ENCODE assay signal across 8 mouse cellular contexts in genomic region chr1:86523776-86524618, GRCm38 (mm10). TPM values are rescaled to one million over a fixed set of nuclear protein-coding genes. Genes with fewer than 3 reads are reported as not detected.
A peak's percentile ranks its signal among the peaks of the same experiment; 100 is the strongest.
DNase-seq lines count a peak whose midpoint lies in the region; ATAC-seq and TF ChIP-seq lines count a peak whose summit lies in the region.

No protein-coding gene starts in this region.

- 84% methylated on average over 8 of the region's 8 CpGs for WGBS in heart, embryonic 16.5 days
- 82% methylated on average over 8 of the region's 8 CpGs for WGBS in heart, postnatal 0 days
- 84% methylated on average over 8 of the region's 8 CpGs for WGBS in midbrain, embryonic 10.5 days

- no peak for ATAC-seq in heart, embryonic 16.5 days (replicated peaks; ENCODE audit: extremely low read depth, insufficient read depth, low FRiP score)
- ATAC-seq in heart, postnatal 0 days (ENCODE audit: insufficient read depth, low read depth) = no peak

- no peaks in the 10 kb centered on the region for H3K9me3 ChIP-seq in heart, embryonic 16.5 days (replicated peaks; ENCODE audit: control insufficient read depth, low read length)
- H3K9me3 ChIP-seq in heart, postnatal 0 days (replicated peaks; ENCODE audit: control insufficient read depth, low read length) = no peaks in the 10 kb centered on the region
- no peaks in the 10 kb centered on the region for H3K9me3 ChIP-seq in midbrain, embryonic 10.5 days (replicated peaks)

- no peak overlapping the region for H3K4me3 ChIP-seq in heart, embryonic 16.5 days (ENCODE audit: low read length)
- H3K4me3 ChIP-seq in heart, postnatal 0 days (ENCODE audit: low read depth, low read length) = no peak overlapping the region
- H3K4me3 ChIP-seq in midbrain, embryonic 10.5 days = peak overlapping the region; percentile 90; the same call in 1 of the 2 replicates

- H3K36me3 ChIP-seq in heart, embryonic 16.5 days (ENCODE audit: control insufficient read depth, insufficient read depth) = 0 out of 2 replicates have a peak, but pooled peaks cover under 1% of the 10 kb centered on the region
- H3K36me3 ChIP-seq in heart, postnatal 0 days (replicated peaks; ENCODE audit: control insufficient read depth, insufficient read depth, low read length) = peaks cover 4% of the 10 kb centered on the region; the same call in 1 of the 2 replicates
- peaks cover 14% of the 10 kb centered on the region for H3K36me3 ChIP-seq in midbrain, embryonic 10.5 days

- no peaks in the 10 kb centered on the region for H3K27me3 ChIP-seq in heart, embryonic 16.5 days (ENCODE audit: control insufficient read depth, insufficient read depth, low read length)
- no peaks in the 10 kb centered on the region for H3K27me3 ChIP-seq in heart, postnatal 0 days (ENCODE audit: control insufficient read depth, insufficient read depth, low read length)
- H3K27me3 ChIP-seq in midbrain, embryonic 10.5 days (ENCODE audit: low read depth, poor library complexity, severe bottlenecking) = peaks cover 11% of the 10 kb centered on the region

- H3K27ac ChIP-seq in heart, embryonic 16.5 days (ENCODE audit: low read length) = peak overlapping the region; percentile 78
- 0 out of 2 replicates have a peak overlapping the region, but pooled peaks have one; percentile 98 for H3K27ac ChIP-seq in heart, postnatal 0 days (ENCODE audit: low read depth)
- peak overlapping the region; percentile 100 for H3K27ac ChIP-seq in midbrain, embryonic 10.5 days (replicated peaks)

- H3K9ac ChIP-seq in heart, embryonic 16.5 days (ENCODE audit: low read length) = peak overlapping the region; percentile 74; the same call in 1 of the 2 replicates
- H3K9ac ChIP-seq in heart, postnatal 0 days (replicated peaks; ENCODE audit: low read depth, low read length) = no peak overlapping the region

- H3K4me1 ChIP-seq in heart, embryonic 16.5 days (ENCODE audit: control insufficient read depth, insufficient read depth, low read length) = peaks cover 22% of the 10 kb centered on the region
- H3K4me1 ChIP-seq in heart, postnatal 0 days (ENCODE audit: control insufficient read depth, insufficient read depth) = 0 out of 2 replicates have a peak, but pooled peaks cover 4% of the 10 kb centered on the region
- peaks cover 31% of the 10 kb centered on the region for H3K4me1 ChIP-seq in midbrain, embryonic 10.5 days

- TF ChIP-seq EP300 in heart, postnatal 0 days (IDR thresholded peaks at IDR 0.05; ENCODE audit: low read depth) = no peak

- TF ChIP-seq CTCF in heart, postnatal 0 days (IDR thresholded peaks at IDR 0.05; ENCODE audit: low read depth) = no peak

- peak overlapping the region; percentile 68; the same call in 1 of the 2 replicates for H3K4me2 ChIP-seq in heart, embryonic 16.5 days (ENCODE audit: low read depth, low read length)
- H3K4me2 ChIP-seq in heart, postnatal 0 days (ENCODE audit: low read depth, low read length) = peak overlapping the region; percentile 52; the same call in 1 of the 2 replicates

- DNase-seq in heart, adult 8-10 months (ENCODE audit: low spot score) = no peak
- DNase-seq in ZHBTc4 (ENCODE audit: low read depth, low spot score) = peak; percentile 68
- no peak for DNase-seq in heart, postnatal 0 days (ENCODE audit: low spot score)
- DNase-seq in midbrain, embryonic 10.5 days (ENCODE audit: low spot score) = no peak
- no peak for DNase-seq in gastrocnemius, postnatal 10 days
- DNase-seq in urinary bladder, postnatal 4 days (ENCODE audit: low spot score in 2 of 2) = no peak
- DNase-seq in left cerebral cortex, postnatal 4 days = no peak

- intact Hi-C loops in left cerebral cortex, postnatal 4 days (cut with DNase I) = no loop called here

RNA-seq across cellular contexts. Expression of gene Ptma, which starts 2.5 kb away (rescaled TPM):
- 702 and 1,064 TPM in 2 replicates for polyA plus RNA-seq in heart, embryonic 16.5 days (2015; fragmentation: Nextera tagmentation; extraction: Ambion mirVana)
- total RNA-seq in heart, adult 8-10 months (2022) = 100 to 1,000 TPM; 183 to 230 (median 211) TPM
- 379 and 399 TPM in 2 replicates for total RNA-seq in heart, postnatal 0 days (2014; rRNA removed; ENCODE audit: low replicate concordance)
- polyA plus RNA-seq in heart, postnatal 0 days (2015; fragmentation: Nextera tagmentation; extraction: Ambion mirVana) = 597 and 614 TPM in 2 replicates
- 2,732 and 2,904 TPM in 2 replicates for polyA plus RNA-seq in midbrain, embryonic 10.5 days (2016; fragmentation: Nextera tagmentation; extraction: Ambion mirVana)
- 100 to 1,000 TPM; 358 to 428 TPM for total RNA-seq in gastrocnemius, postnatal 10 days (2021)
- 1,000 to 10,000 TPM; 1,018 to 1,064 TPM for total RNA-seq in left cerebral cortex, postnatal 4 days (2021)

RNA-seq across cellular contexts. Expression of gene Pde6d, which starts 58.4 kb away (rescaled TPM):
- 58.7 and 60.5 TPM in 2 replicates for polyA plus RNA-seq in heart, embryonic 16.5 days (2015; fragmentation: Nextera tagmentation; extraction: Ambion mirVana)
- 10 to 100 TPM; 38.9 to 47.2 (median 44.3) TPM for total RNA-seq in heart, adult 8-10 months (2022)
- 19.8 and 25.0 TPM in 2 replicates for total RNA-seq in heart, postnatal 0 days (2014; rRNA removed; ENCODE audit: low replicate concordance)
- 50.5 and 57.4 TPM in 2 replicates for polyA plus RNA-seq in heart, postnatal 0 days (2015; fragmentation: Nextera tagmentation; extraction: Ambion mirVana)
- polyA plus RNA-seq in midbrain, embryonic 10.5 days (2016; fragmentation: Nextera tagmentation; extraction: Ambion mirVana) = 78.3 and 78.9 TPM in 2 replicates
- 10 to 100 TPM; 32.5 to 40.2 TPM for total RNA-seq in gastrocnemius, postnatal 10 days (2021)
- 10 to 100 TPM; 74.4 to 74.5 TPM for total RNA-seq in left cerebral cortex, postnatal 4 days (2021)

RNA-seq across cellular contexts. Expression of gene Cops7b, which starts 58.7 kb away (rescaled TPM):
- polyA plus RNA-seq in heart, embryonic 16.5 days (2015; fragmentation: Nextera tagmentation; extraction: Ambion mirVana) = 24.1 and 26.0 TPM in 2 replicates
- total RNA-seq in heart, adult 8-10 months (2022) = 10 to 100 TPM in 3 of 4 experiments, 1 to 10 TPM in 1; 9.4 to 11.0 (median 10.6) TPM
- total RNA-seq in heart, postnatal 0 days (2014; rRNA removed; ENCODE audit: low replicate concordance) = 16.0 and 20.7 TPM in 2 replicates
- polyA plus RNA-seq in heart, postnatal 0 days (2015; fragmentation: Nextera tagmentation; extraction: Ambion mirVana) = 14.0 TPM in 2 replicates
- polyA plus RNA-seq in midbrain, embryonic 10.5 days (2016; fragmentation: Nextera tagmentation; extraction: Ambion mirVana) = 72.3 and 73.5 TPM in 2 replicates
- total RNA-seq in gastrocnemius, postnatal 10 days (2021) = 10 to 100 TPM; 10.5 to 12.6 TPM
- total RNA-seq in left cerebral cortex, postnatal 4 days (2021) = 10 to 100 TPM; 34.2 to 36.5 TPM
